ENCODE assay signal across 30 mouse cellular contexts in the genomic region with DNA sequence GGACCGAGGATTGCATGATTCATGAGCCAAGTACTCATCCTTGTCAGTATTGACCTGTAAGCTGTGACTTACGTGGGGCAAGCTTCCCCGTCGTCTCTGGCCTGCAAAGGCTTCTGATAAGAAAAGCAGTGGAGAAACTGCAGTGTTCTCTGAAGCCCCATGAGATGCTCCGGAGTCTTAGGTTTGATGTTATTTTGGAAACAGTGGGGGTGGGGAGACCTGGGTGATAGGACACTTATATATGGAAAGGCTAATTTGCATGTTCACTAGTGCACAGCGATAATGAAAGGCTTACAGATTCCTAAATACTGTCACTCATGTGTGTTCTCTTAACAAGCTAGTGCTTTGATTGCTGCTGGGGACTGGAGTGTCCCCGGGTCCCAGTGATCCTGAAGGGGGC. TPM values are rescaled to one million over a fixed set of nuclear protein-coding genes. Genes with fewer than 3 reads are reported as not detected.
A peak's percentile ranks its signal among the peaks of the same experiment; 100 is the strongest.
DNase-seq lines count a peak whose midpoint lies in the region; ATAC-seq and TF ChIP-seq lines count a peak whose summit lies in the region.
"Had no signal": no experiment of that assay in that cellular context is flagged by ENCODE, and none has a peak within 500 bp of the region (broad histone marks: within the 10 kb centered on the region; RNA-seq: fewer than 3 reads in every experiment).

No protein-coding gene starts in this region.

- 15% methylated on average over 7 of the region's 7 CpGs for WGBS in heart, embryonic 13.5 days
- WGBS in midbrain, postnatal 0 days = 47% methylated on average over 7 of the region's 7 CpGs
- 59% methylated on average over 7 of the region's 7 CpGs for WGBS in midbrain, embryonic 13.5 days

- ATAC-seq in heart, embryonic 13.5 days (ENCODE audit: extremely low read depth, insufficient number of reproducible peaks, low FRiP score, low TSS enrichment) = no peak
- no peak for ATAC-seq in midbrain, postnatal 0 days (ENCODE audit: low FRiP score)
- no peak for ATAC-seq in midbrain, embryonic 13.5 days
- ATAC-seq: intestine, embryonic 16.5 days; midbrain, embryonic 16.5 days had no signal

- no peak overlapping the region for H3K9ac ChIP-seq in heart, embryonic 13.5 days
- H3K9ac ChIP-seq in midbrain, postnatal 0 days (replicated peaks; ENCODE audit: low read length, poor library complexity, severe bottlenecking) = no peak overlapping the region
- no peak overlapping the region for H3K9ac ChIP-seq in midbrain, embryonic 13.5 days (replicated peaks)
- H3K9ac ChIP-seq: embryonic facial prominence, embryonic 13.5 days; heart, embryonic 15.5 days; hindbrain, embryonic 13.5 days; liver, embryonic 15.5 days; lung, embryonic 14.5 days; neural tube, embryonic 12.5 days had no signal

- no peak for TF ChIP-seq CTCF in gastrocnemius, adult 2 months (IDR thresholded peaks at IDR 0.05)
- TF ChIP-seq CTCF in midbrain, postnatal 0 days (IDR thresholded peaks at IDR 0.05) = no peak

- no peak overlapping the region; the same call in 1 of the 2 replicates for H3K4me2 ChIP-seq in heart, embryonic 13.5 days
- H3K4me2 ChIP-seq in midbrain, postnatal 0 days (ENCODE audit: low read depth, low read length, poor library complexity, severe bottlenecking) = no peak overlapping the region
- no peak overlapping the region for H3K4me2 ChIP-seq in midbrain, embryonic 13.5 days (replicated peaks)
- H3K4me2 ChIP-seq: embryonic facial prominence, embryonic 13.5 days; heart, embryonic 15.5 days; hindbrain, embryonic 13.5 days; liver, embryonic 15.5 days; lung, embryonic 14.5 days; neural tube, embryonic 12.5 days had no signal

- H3K4me3 ChIP-seq in gastrocnemius, adult 2 months = no peak overlapping the region
- H3K4me3 ChIP-seq in heart, embryonic 13.5 days = no peak overlapping the region
- no peak overlapping the region for H3K4me3 ChIP-seq in midbrain, postnatal 0 days (ENCODE audit: low read depth, low read length)
- H3K4me3 ChIP-seq in midbrain, embryonic 13.5 days (replicated peaks) = no peak overlapping the region
- H3K4me3 ChIP-seq: embryonic facial prominence, embryonic 13.5 days; forebrain, embryonic 10.5 days; heart, embryonic 15.5 days; hindbrain, embryonic 13.5 days; liver, embryonic 15.5 days; midbrain, embryonic 10.5 days; myocyte; neural tube, embryonic 12.5 days had no signal

- 0 out of 2 replicates have a peak, but pooled peaks cover 5% of the 10 kb centered on the region for H3K9me3 ChIP-seq in heart, embryonic 13.5 days
- H3K9me3 ChIP-seq in midbrain, postnatal 0 days (ENCODE audit: low read length) = no peaks in the 10 kb centered on the region
- no peaks in the 10 kb centered on the region for H3K9me3 ChIP-seq in midbrain, embryonic 13.5 days
- H3K9me3 ChIP-seq: embryonic facial prominence, embryonic 13.5 days; forebrain, embryonic 10.5 days; heart, embryonic 15.5 days; hindbrain, embryonic 13.5 days; liver, embryonic 15.5 days; midbrain, embryonic 10.5 days; neural tube, embryonic 12.5 days had no signal

- intact Hi-C loops in gastrocnemius, adult 2 months (cut with DNase I) = no loop called here
- intact Hi-C loops in gastrocnemius, postnatal 36 days (cut with DNase I) = no loop called here

- H3K27ac ChIP-seq in gastrocnemius, adult 2 months = peak overlapping the region; percentile 84
- peak overlapping the region; percentile 70 for H3K27ac ChIP-seq in heart, embryonic 13.5 days (replicated peaks)
- H3K27ac ChIP-seq in midbrain, postnatal 0 days (ENCODE audit: low read depth, low read length) = 0 out of 2 replicates have a peak overlapping the region, but pooled peaks have one; percentile 12
- H3K27ac ChIP-seq in midbrain, embryonic 13.5 days = no peak overlapping the region
- H3K27ac ChIP-seq: embryonic facial prominence, embryonic 13.5 days; forebrain, embryonic 10.5 days; hindbrain, embryonic 13.5 days; kidney, postnatal 0 days; liver, embryonic 15.5 days; midbrain, embryonic 10.5 days; neural tube, embryonic 12.5 days; stomach, postnatal 0 days had no signal

- no peak for DNase-seq in gastrocnemius, adult 2 months
- DNase-seq in gastrocnemius, postnatal 36 days = no peak
- DNase-seq in heart, adult 9 months (ENCODE audit: low spot score in 2 of 2) = no peak
- no peak for DNase-seq in midbrain, postnatal 0 days (ENCODE audit: low spot score)
- no peak for DNase-seq in liver
- DNase-seq: cerebellum, adult 18-20 months; cerebellum, postnatal 10 days; gastrocnemius, postnatal 25 days; kidney, adult 8-10 months; lung, embryonic 14.5 days; lung, postnatal 14 days; right cerebral cortex, postnatal 4 days; thymus, adult 18-20 months; thymus, postnatal 25 days had no signal

- no peaks in the 10 kb centered on the region for H3K27me3 ChIP-seq in heart, embryonic 13.5 days (replicated peaks)
- no peaks in the 10 kb centered on the region for H3K27me3 ChIP-seq in midbrain, postnatal 0 days (ENCODE audit: insufficient read depth, low read length)
- H3K27me3 ChIP-seq in midbrain, embryonic 13.5 days = no peaks in the 10 kb centered on the region
- H3K27me3 ChIP-seq: embryonic facial prominence, embryonic 13.5 days; heart, embryonic 15.5 days; liver, embryonic 15.5 days; neural tube, embryonic 12.5 days had no signal

- H3K36me3 ChIP-seq in heart, embryonic 13.5 days = no peaks in the 10 kb centered on the region; the same call in 1 of the 2 replicates
- no peaks in the 10 kb centered on the region for H3K36me3 ChIP-seq in midbrain, postnatal 0 days (ENCODE audit: insufficient read depth, low read length)
- H3K36me3 ChIP-seq in midbrain, embryonic 13.5 days = no peaks in the 10 kb centered on the region
- H3K36me3 ChIP-seq: embryonic facial prominence, embryonic 13.5 days; forebrain, embryonic 10.5 days; G1E; heart, embryonic 15.5 days; hindbrain, embryonic 13.5 days; liver, embryonic 15.5 days; midbrain, embryonic 10.5 days; neural tube, embryonic 12.5 days had no signal

- peaks cover 63% of the 10 kb centered on the region for H3K4me1 ChIP-seq in heart, embryonic 13.5 days
- H3K4me1 ChIP-seq in midbrain, postnatal 0 days (ENCODE audit: insufficient read depth, low read length) = no peaks in the 10 kb centered on the region
- peaks cover 12% of the 10 kb centered on the region; the same call in 1 of the 2 replicates for H3K4me1 ChIP-seq in midbrain, embryonic 13.5 days (replicated peaks)

RNA-seq across cellular contexts. Expression of a gene that starts 30.3 kb away (rescaled TPM):
- total RNA-seq in gastrocnemius, adult 2 months (2021) = 10 to 100 TPM; 11.3 to 14.3 TPM
- 10 to 100 TPM; 15.5 to 16.0 TPM for total RNA-seq in gastrocnemius, postnatal 36 days (2021)
- 4.4 and 4.5 TPM in 2 replicates for polyA plus RNA-seq in heart, embryonic 13.5 days (2015; fragmentation: Nextera tagmentation; extraction: Ambion mirVana)
- total RNA-seq in midbrain, postnatal 0 days (2014; rRNA removed) = 4.5 and 5.9 TPM in 2 replicates
- 1.3 and 1.7 TPM in 2 replicates for polyA plus RNA-seq in midbrain, postnatal 0 days (2015; fragmentation: Nextera tagmentation; extraction: Ambion mirVana)
- polyA plus RNA-seq in midbrain, embryonic 13.5 days (2015; fragmentation: Nextera tagmentation; extraction: Ambion mirVana) = 2.8 and 3.0 TPM in 2 replicates
- total RNA-seq: common myeloid progenitor, adult 5-6 weeks had no signal
- polyA plus RNA-seq: G1E had no signal
